Mouse (Mus musculus) heart, adult 2 months (tissue): ENCODE measurements around the gene Igfbp5.

Source experiments
- CTCF ChIP-seq: fragments of 200-600 bp; IDR thresholded peaks from 2 replicates; pipeline ENCODE4 v1.8.1; 2022; ENCODE audit warnings: antibody characterized with exemption, mild to moderate bottlenecking, moderate library complexity
- EP300 ChIP-seq: fragments of 200-500 bp; IDR thresholded peaks from 2 replicates; pipeline ENCODE4 v1.6.1; 2011; ENCODE audit warnings: low read depth, low read length, control low read depth; ENCODE audit not compliant: insufficient read depth
- POLR2A ChIP-seq: fragments of 200-500 bp; IDR thresholded peaks from 2 replicates; pipeline ENCODE4 v1.6.1; 2011; ENCODE audit warnings: mild to moderate bottlenecking, low read depth, low read length, control low read depth; ENCODE audit not compliant: insufficient read depth

DNA sequence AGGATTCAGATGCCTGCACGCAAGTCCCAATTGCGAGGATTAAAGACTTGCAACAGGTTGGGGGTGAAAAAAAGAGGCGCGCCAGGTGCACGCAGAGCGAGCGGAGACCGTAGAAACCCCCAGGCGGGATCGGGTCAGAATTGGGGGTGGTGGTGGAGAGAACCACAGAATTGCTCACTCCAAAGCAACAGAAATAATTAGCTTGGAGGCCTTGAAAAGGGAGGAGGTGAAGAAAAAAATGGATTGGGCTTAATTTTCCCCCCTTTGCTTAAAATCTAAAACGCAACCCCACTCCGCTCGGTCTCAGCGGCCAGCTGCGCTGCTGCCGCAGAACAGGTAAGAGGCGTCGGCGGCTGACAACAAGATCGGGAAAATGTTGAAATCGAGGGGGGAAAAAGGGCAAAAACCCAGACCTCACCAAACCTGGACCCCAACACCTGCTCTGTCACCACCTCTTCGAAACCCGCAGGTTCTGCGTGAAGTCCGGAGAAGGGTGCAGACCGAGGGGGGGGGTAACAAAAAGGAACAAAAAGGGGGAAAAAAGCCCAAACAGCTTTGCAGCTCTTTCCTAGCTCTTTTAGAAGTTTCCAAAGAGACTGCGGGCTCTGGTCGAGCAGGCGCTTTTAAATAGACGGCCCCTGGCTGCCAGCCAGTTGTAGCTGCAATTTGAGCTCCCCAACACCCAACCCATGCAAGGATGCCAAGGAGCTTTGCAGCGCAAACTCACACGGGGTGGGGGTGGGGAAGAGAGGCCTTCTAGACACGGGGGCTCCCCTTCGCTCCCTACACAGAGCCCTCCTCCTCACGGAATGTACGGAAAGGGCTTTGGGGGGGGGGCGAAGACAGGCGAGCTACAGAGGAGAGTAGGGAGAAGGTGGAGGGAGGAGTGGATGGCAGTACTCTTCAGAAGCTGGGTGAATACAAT, at the start of gene Igfbp5:
- TF ChIP-seq CTCF (no peak), EP300 (0 out of 2 replicates have a peak, but pooled peaks have one; percentile 15), POLR2A (peak; percentile 58; the same call in 1 of the 2 replicates)
